Mouse (Mus musculus): ENCODE data around the gene Fmnl3. TPM values are rescaled to one million over a fixed set of nuclear protein-coding genes. Genes with fewer than 3 reads are reported as not detected.
A peak's percentile ranks its signal among the peaks of the same experiment; 100 is the strongest.

Fmnl3 gene
- total and polyA plus RNA-seq, 3 experiments = 24.2 to 49.3 (median 28.6) TPM

DNA sequence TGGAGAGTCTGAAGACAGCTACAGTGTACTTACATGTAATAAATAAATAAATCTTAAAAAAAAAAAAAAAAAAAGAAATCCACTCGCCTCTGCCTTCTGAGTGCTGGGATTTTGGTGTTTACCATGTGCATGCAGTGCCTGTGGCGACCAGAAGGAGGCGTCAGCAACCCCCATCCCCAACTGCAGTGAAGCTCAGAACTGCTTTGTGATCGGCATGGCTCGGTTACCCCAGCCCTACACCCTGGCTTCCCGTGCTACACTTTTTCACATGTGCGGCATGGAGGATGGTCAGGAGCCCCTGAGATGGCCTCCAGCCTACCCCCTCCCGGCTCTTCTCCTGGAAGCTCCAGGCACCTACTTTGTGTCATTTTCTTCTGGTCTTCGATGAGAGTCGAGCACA is 86.8 kb downstream of the Fmnl3 start:
- no peaks in the 10 kb centered on the region for H3K79me2 ChIP-seq (replicated peaks; ENCODE audit: control insufficient read depth, extremely low read depth, insufficient read depth, poor library complexity, severe bottlenecking)
- peaks cover 64% of the 10 kb centered on the region for H3K27me3 ChIP-seq (replicated peaks)
- no peak overlapping the region for H3K27ac ChIP-seq (ENCODE audit: insufficient read depth, low read depth)
- H3K4me2 ChIP-seq (ENCODE audit: insufficient read depth, low read depth, poor library complexity, severe bottlenecking) = no peak overlapping the region
- dilution Hi-C loops (cut with MboI; ENCODE audit: extremely low pct_ligation_motif_present, extremely low pct_unique_long_range_greater_than_20kb, low sequenced_read_pairs) (no loop called here), in situ Hi-C loops (cut with MboI; ENCODE audit: low pct_ligation_motif_present, low pct_unique_long_range_greater_than_20kb, low sequenced_read_pairs) (no loop called here)
- no peaks in the 10 kb centered on the region for H3K9me3 ChIP-seq (replicated peaks; ENCODE audit: low read length)
- no peak for TF ChIP-seq USF1 (IDR thresholded peaks at IDR 0.05; ENCODE audit: low read depth, low read length)
- TF ChIP-seq ZC3H11A (IDR thresholded peaks at IDR 0.05; ENCODE audit: low read depth, low read length) = no peak
- no peak for TF ChIP-seq POLR2A (IDR thresholded peaks at IDR 0.05; ENCODE audit: low read depth, low read length)
- TF ChIP-seq SIN3A (IDR thresholded peaks at IDR 0.05; ENCODE audit: low read length) = no peak
- no peak for TF ChIP-seq JUND (conservative IDR thresholded peaks at IDR 0.05; ENCODE audit: low read depth, low read length)
- no peak for TF ChIP-seq PAX5 (IDR thresholded peaks at IDR 0.05; ENCODE audit: low read length)
- TF ChIP-seq KAT2A (IDR thresholded peaks at IDR 0.05; ENCODE audit: insufficient replicate concordance, low read length) = no peak
- no peak for TF ChIP-seq NRF1 (IDR thresholded peaks at IDR 0.05; ENCODE audit: low read depth, low read length)
- no peak for TF ChIP-seq ETS1 (conservative IDR thresholded peaks at IDR 0.05; ENCODE audit: low read depth, low read length)
- TF ChIP-seq RAD21 (IDR thresholded peaks at IDR 0.05; ENCODE audit: low read depth, low read length) = peak; percentile 32
- TF ChIP-seq CTCF (conservative IDR thresholded peaks at IDR 0.05 in 1 of 2, IDR thresholded peaks at IDR 0.05 in 1 of 2; ENCODE audit: low read depth in 2 of 2, low read length in 2 of 2) = peak; percentile 42 to 70
- TF ChIP-seq SMC3 (IDR thresholded peaks at IDR 0.05; ENCODE audit: low read depth, low read length) = peak; percentile 59
- TF ChIP-seq ZNF384 (IDR thresholded peaks at IDR 0.05; ENCODE audit: low read depth, low read length) = peak; percentile 19; the same call in 1 of the 2 replicates
- TF ChIP-seq UBTF (IDR thresholded peaks at IDR 0.05; ENCODE audit: low read depth, low read length) = no peak
- TF ChIP-seq JUN (IDR thresholded peaks at IDR 0.05; ENCODE audit: insufficient read depth, low read depth, low read length) = no peak
- TF ChIP-seq MYC (IDR thresholded peaks at IDR 0.05; ENCODE audit: low read depth, low read length) = no peak
- TF ChIP-seq MEF2A (IDR thresholded peaks at IDR 0.05; ENCODE audit: borderline replicate concordance, low read depth, low read length) = no peak
- no peak for TF ChIP-seq E2F4 (IDR thresholded peaks at IDR 0.05; ENCODE audit: insufficient replicate concordance, low read depth, low read length)
- no peak for TF ChIP-seq GABPA (IDR thresholded peaks at IDR 0.05; ENCODE audit: insufficient replicate concordance, low read depth, low read length)
- no peak for TF ChIP-seq NELFE (IDR thresholded peaks at IDR 0.05; ENCODE audit: low read depth, low read length)
- TF ChIP-seq MAFK (IDR thresholded peaks at IDR 0.05; ENCODE audit: insufficient replicate concordance, low read length) = no peak
- no peak for TF ChIP-seq TBP (conservative IDR thresholded peaks at IDR 0.05; ENCODE audit: low read depth, low read length)
- no peak for TF ChIP-seq BHLHE40 (IDR thresholded peaks at IDR 0.05; ENCODE audit: low read depth, low read length)
- TF ChIP-seq CHD2 (IDR thresholded peaks at IDR 0.05; ENCODE audit: low read length) = no peak
- no peak for TF ChIP-seq TCF12 (IDR thresholded peaks at IDR 0.05; ENCODE audit: low read depth, low read length)
- no peak for TF ChIP-seq EP300 (IDR thresholded peaks at IDR 0.05; ENCODE audit: low read length)
- no peak for TF ChIP-seq MAZ (IDR thresholded peaks at IDR 0.05; ENCODE audit: low read depth, low read length)
- no peak for TF ChIP-seq MXI1 (IDR thresholded peaks at IDR 0.05; ENCODE audit: low read depth, low read length)
- H3K36me3 ChIP-seq (replicated peaks in 1 of 2; ENCODE audit: control insufficient read depth in 1 of 2, insufficient read depth in 1 of 2, low read length in 1 of 2) = no peaks in the 10 kb centered on the region
- DNase-seq (ENCODE audit: extremely low read depth) = peak; percentile 39
- no peak overlapping the region for H3K9ac ChIP-seq (ENCODE audit: insufficient read depth, low read depth)
- peaks cover 13 to 15% of the 10 kb centered on the region in 2 experiments for H3K4me1 ChIP-seq (ENCODE audit: control insufficient read depth in 1 of 2, insufficient read depth in 2 of 2)
- no peak overlapping the region for H3K4me3 ChIP-seq (replicated peaks in 1 of 3; ENCODE audit: low read depth in 2 of 3, low read length in 2 of 3, poor library complexity in 1 of 3)
